8 mouse cellular contexts compared by ENCODE assay signal in genomic region chr6:89452976-89453674, GRCm38 (mm10).
A peak's percentile ranks its signal among the peaks of the same experiment; 100 is the strongest.
DNase-seq lines count a peak whose midpoint lies in the region; ATAC-seq and TF ChIP-seq lines count a peak whose summit lies in the region.
"Had no signal": no experiment of that assay in that cellular context is flagged by ENCODE, and none has a peak within 500 bp of the region (broad histone marks: within the 10 kb centered on the region; RNA-seq: fewer than 3 reads in every experiment).

No protein-coding gene starts in this region.

- ATAC-seq in hindbrain, embryonic 14.5 days (ENCODE audit: low FRiP score) = no peak; the same call in 1 of the 2 replicates
- no peak for ATAC-seq in hindbrain, embryonic 12.5 days (ENCODE audit: low FRiP score)
- 0 out of 2 replicates have a peak, but pooled peaks have one; percentile 46 for ATAC-seq in hindbrain, postnatal 0 days

- peak overlapping the region; percentile 47 for H3K27ac ChIP-seq in hindbrain, embryonic 14.5 days
- no peak overlapping the region; the same call in 1 of the 2 replicates for H3K27ac ChIP-seq in hindbrain, embryonic 12.5 days
- H3K27ac ChIP-seq in MEL (ENCODE audit: control insufficient read depth, low read depth, low read length) = no peak overlapping the region
- H3K27ac ChIP-seq in hindbrain, postnatal 0 days = peak overlapping the region; percentile 60
- H3K27ac ChIP-seq: liver, embryonic 14.5 days had no signal

- no peaks in the 10 kb centered on the region; the same call in 1 of the 2 replicates for H3K4me1 ChIP-seq in hindbrain, embryonic 14.5 days (replicated peaks; ENCODE audit: control insufficient read depth, insufficient read depth, low read length)
- H3K4me1 ChIP-seq in hindbrain, embryonic 12.5 days = peaks cover 9% of the 10 kb centered on the region; the same call in 1 of the 2 replicates
- peaks cover 10 to 29% of the 10 kb centered on the region in 2 experiments for H3K4me1 ChIP-seq in MEL (ENCODE audit: control insufficient read depth in 1 of 2, insufficient read depth in 2 of 2, low read length in 2 of 2)
- no peaks in the 10 kb centered on the region for H3K4me1 ChIP-seq in hindbrain, postnatal 0 days (ENCODE audit: insufficient read depth, low read length)

- no peak for TF ChIP-seq CTCF in MEL (IDR thresholded peaks at IDR 0.05 in 2 of 3, conservative IDR thresholded peaks at IDR 0.05 in 1 of 3; ENCODE audit: control insufficient read depth in 1 of 3, insufficient read depth in 1 of 3, low read depth in 2 of 3, low read length in 3 of 3, poor library complexity in 1 of 3, severe bottlenecking in 1 of 3)
- TF ChIP-seq CTCF in hindbrain, postnatal 0 days (IDR thresholded peaks at IDR 0.05; ENCODE audit: low read depth) = no peak

- no peaks in the 10 kb centered on the region for H3K9me3 ChIP-seq in hindbrain, embryonic 14.5 days (ENCODE audit: control insufficient read depth, low read length)
- H3K9me3 ChIP-seq in hindbrain, embryonic 12.5 days (replicated peaks) = no peaks in the 10 kb centered on the region
- no peaks in the 10 kb centered on the region for H3K9me3 ChIP-seq in MEL (replicated peaks; ENCODE audit: insufficient read depth, low read length)
- H3K9me3 ChIP-seq in hindbrain, postnatal 0 days (ENCODE audit: low read length) = no peaks in the 10 kb centered on the region

- TF ChIP-seq POLR2A in MEL (IDR thresholded peaks at IDR 0.05; ENCODE audit: control insufficient read depth in 1 of 2, insufficient read depth in 1 of 2, low read depth in 1 of 2, low read length in 2 of 2, poor library complexity in 1 of 2) = no peak

- H3K79me2 ChIP-seq in MEL (ENCODE audit: control insufficient read depth, insufficient read depth, low read length, poor library complexity) = no peaks in the 10 kb centered on the region

- no peak overlapping the region for H3K9ac ChIP-seq in hindbrain, embryonic 14.5 days
- no peak overlapping the region for H3K9ac ChIP-seq in hindbrain, embryonic 12.5 days
- H3K9ac ChIP-seq in MEL (ENCODE audit: control insufficient read depth, low read depth, low read length, poor library complexity, severe bottlenecking) = no peak overlapping the region
- H3K9ac ChIP-seq in hindbrain, postnatal 0 days (replicated peaks; ENCODE audit: low read length) = no peak overlapping the region
- H3K9ac ChIP-seq: liver, embryonic 14.5 days had no signal

- H3K36me3 ChIP-seq in hindbrain, embryonic 14.5 days (replicated peaks; ENCODE audit: control insufficient read depth, insufficient read depth) = no peaks in the 10 kb centered on the region
- no peaks in the 10 kb centered on the region for H3K36me3 ChIP-seq in hindbrain, embryonic 12.5 days
- peaks cover 0 to 23% of the 10 kb centered on the region in 2 experiments; a peak in 2 of 4 replicates for H3K36me3 ChIP-seq in MEL (ENCODE audit: control insufficient read depth in 1 of 2, insufficient read depth in 2 of 2, low read length in 2 of 2)
- no peaks in the 10 kb centered on the region for H3K36me3 ChIP-seq in hindbrain, postnatal 0 days (ENCODE audit: insufficient read depth, low read length)

- no peak overlapping the region for H3K4me3 ChIP-seq in hindbrain, embryonic 14.5 days (replicated peaks; ENCODE audit: low read length)
- H3K4me3 ChIP-seq in hindbrain, embryonic 12.5 days = no peak overlapping the region
- no peak overlapping the region for H3K4me3 ChIP-seq in MEL (ENCODE audit: control insufficient read depth in 1 of 2, insufficient read depth in 1 of 2, low read depth in 2 of 2, low read length in 2 of 2)
- H3K4me3 ChIP-seq in hindbrain, postnatal 0 days (ENCODE audit: low read length) = no peak overlapping the region

- no peak for TF ChIP-seq RAD21 in MEL (IDR thresholded peaks at IDR 0.05; ENCODE audit: low read depth, low read length)

- no peak for TF ChIP-seq EP300 in MEL (IDR thresholded peaks at IDR 0.05; ENCODE audit: low read depth in 1 of 2, low read length in 2 of 2)

- no peak for DNase-seq in hindbrain, embryonic 14.5 days (ENCODE audit: low spot score)
- peak; percentile 17 for DNase-seq in MEL (ENCODE audit: low read depth, low spot score)
- peak; percentile 81 for DNase-seq in brain, adult 2 months (ENCODE audit: low read depth, low spot score)
- peak; percentile 57 for DNase-seq in hindbrain, postnatal 0 days (ENCODE audit: low spot score)
- DNase-seq in yolk sac, embryonic 10.5 days (ENCODE audit: low spot score) = no peak
- DNase-seq in gastrocnemius, adult 8-10 months (ENCODE audit: low spot score in 2 of 2) = no peak

- WGBS in hindbrain, embryonic 14.5 days = 56% methylated on average over 7 of the region's 7 CpGs
- WGBS in hindbrain, embryonic 12.5 days = 72% methylated on average over 7 of the region's 7 CpGs
- WGBS in hindbrain, postnatal 0 days = 34% methylated on average over 7 of the region's 7 CpGs

- no peaks in the 10 kb centered on the region for H3K27me3 ChIP-seq in hindbrain, embryonic 14.5 days (ENCODE audit: control insufficient read depth, insufficient read depth, low read length)
- H3K27me3 ChIP-seq in hindbrain, embryonic 12.5 days = no peaks in the 10 kb centered on the region
- no peaks in the 10 kb centered on the region for H3K27me3 ChIP-seq in MEL (ENCODE audit: control insufficient read depth in 1 of 2, insufficient read depth in 2 of 2, low read length in 2 of 2)
- no peaks in the 10 kb centered on the region for H3K27me3 ChIP-seq in hindbrain, postnatal 0 days (ENCODE audit: insufficient read depth, low read length)

- no peak overlapping the region for H3K4me2 ChIP-seq in hindbrain, embryonic 14.5 days (replicated peaks)
- H3K4me2 ChIP-seq in hindbrain, embryonic 12.5 days (replicated peaks) = no peak overlapping the region
- no peak overlapping the region for H3K4me2 ChIP-seq in hindbrain, postnatal 0 days (ENCODE audit: low read depth, low read length)

TF ChIP-seq in MEL, 35 proteins besides CTCF, POLR2A, EP300 and RAD21:
- TF ChIP-seq MYB (IDR thresholded peaks at IDR 0.05; ENCODE audit: low read depth, low read length) = no peak
- no peak for TF ChIP-seq USF2 (IDR thresholded peaks at IDR 0.05; ENCODE audit: borderline replicate concordance in 1 of 2, insufficient read depth in 1 of 2, low read depth in 1 of 2, low read length in 2 of 2)
- TF ChIP-seq JUND (IDR thresholded peaks at IDR 0.05; ENCODE audit: low read depth, low read length) = no peak
- no peak for TF ChIP-seq POLR2AphosphoS2 (IDR thresholded peaks at IDR 0.05; ENCODE audit: low read length)
- TF ChIP-seq SIN3A (IDR thresholded peaks at IDR 0.05; ENCODE audit: low read length) = no peak
- no peak for TF ChIP-seq ZNF384 (IDR thresholded peaks at IDR 0.05; ENCODE audit: low read depth, low read length)
- no peak for TF ChIP-seq BHLHE40 (IDR thresholded peaks at IDR 0.05; ENCODE audit: borderline replicate concordance, low read depth, low read length)
- TF ChIP-seq ZC3H11A (IDR thresholded peaks at IDR 0.05; ENCODE audit: low read depth, low read length) = no peak
- TF ChIP-seq SMC3 (IDR thresholded peaks at IDR 0.05; ENCODE audit: low read depth, low read length) = no peak
- TF ChIP-seq HCFC1 (IDR thresholded peaks at IDR 0.05; ENCODE audit: low read depth, low read length) = no peak
- no peak for TF ChIP-seq TCF12 (IDR thresholded peaks at IDR 0.05; ENCODE audit: low read depth, low read length)

Comparison
In these comparisons a context has a peak if more than half of its experiments do, and no peak if none do; other contexts are left out.
1. DNase-seq: peak in MEL (single experiment), brain, adult 2 months (single experiment) and hindbrain, postnatal 0 days (single experiment); none in hindbrain, embryonic 14.5 days (single experiment), yolk sac, embryonic 10.5 days (single experiment) and gastrocnemius, adult 8-10 months (0 of 2).
2. H3K27ac ChIP-seq: peak in hindbrain, embryonic 14.5 days (single experiment) and hindbrain, postnatal 0 days (single experiment); none in hindbrain, embryonic 12.5 days (single experiment) and MEL (single experiment).